Mouse (Mus musculus) embryo, embryonic 10 days (tissue): ENCODE results near the gene Slc46a2.

Source experiments
- DNase-seq: peaks from one replicate; pipeline ENCODE4 v3.0.0-alpha.2; 2015; ENCODE audit warnings: low spot score

The Slc46a2 gene

DNA sequence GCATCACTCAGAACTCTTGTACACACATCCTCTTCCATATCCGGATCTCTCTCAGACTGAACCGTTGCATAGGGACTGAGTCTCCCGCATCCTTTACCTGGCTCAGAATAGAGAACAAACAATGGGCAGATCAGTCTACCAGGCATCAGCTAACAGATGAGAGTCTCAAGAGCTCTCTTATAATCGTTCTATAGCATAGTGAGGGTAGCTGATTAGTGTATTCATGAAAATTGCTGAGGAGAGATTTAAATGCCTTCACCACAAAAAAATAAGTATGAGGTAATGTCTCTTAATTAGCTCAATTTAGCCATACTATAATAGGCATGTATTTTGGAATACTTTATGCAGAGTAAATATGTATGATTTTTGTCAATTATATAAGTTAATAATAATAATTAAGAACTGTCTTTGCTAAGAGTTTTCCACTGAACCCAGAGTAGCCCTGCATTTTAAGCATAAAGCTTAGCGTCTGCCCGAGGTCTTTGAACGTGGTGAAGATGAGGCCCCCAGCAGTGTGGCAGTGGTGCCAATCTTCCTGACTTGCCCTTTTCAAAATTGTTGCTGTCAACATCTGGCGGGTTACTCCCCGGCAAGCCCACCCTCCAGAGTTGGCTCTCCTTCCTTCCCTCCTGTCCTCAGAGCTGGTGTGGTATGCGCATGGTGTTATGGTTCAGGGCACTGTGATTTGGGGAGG, 23.0 kb downstream of the Slc46a2 start:
- no peak for DNase-seq

DNA sequence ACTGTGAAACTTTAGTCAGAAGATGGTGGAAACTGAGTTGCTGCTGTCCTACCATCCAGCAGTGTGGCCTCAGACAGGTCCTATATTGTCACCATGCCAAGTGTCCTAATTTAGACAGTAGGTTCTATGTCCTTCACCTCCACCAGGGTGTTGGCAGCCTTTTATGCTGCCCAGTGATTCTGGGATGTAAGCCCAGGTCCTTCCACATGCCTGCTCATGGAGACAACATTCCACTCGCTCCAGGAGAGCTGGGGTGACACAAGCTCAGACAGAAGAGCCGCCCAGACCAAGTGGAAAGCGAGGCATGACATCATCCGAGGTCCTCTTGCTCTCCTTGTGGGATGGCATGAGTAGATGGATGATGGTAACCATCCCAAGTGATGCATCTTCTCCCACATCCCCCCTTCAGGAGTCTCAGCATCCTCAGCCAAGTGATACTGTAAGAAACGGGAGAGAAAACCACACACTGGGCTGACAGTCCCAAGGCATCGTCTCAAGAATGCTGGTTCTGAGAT, 24.7 kb downstream of the Slc46a2 start:
- no peak for DNase-seq

DNA sequence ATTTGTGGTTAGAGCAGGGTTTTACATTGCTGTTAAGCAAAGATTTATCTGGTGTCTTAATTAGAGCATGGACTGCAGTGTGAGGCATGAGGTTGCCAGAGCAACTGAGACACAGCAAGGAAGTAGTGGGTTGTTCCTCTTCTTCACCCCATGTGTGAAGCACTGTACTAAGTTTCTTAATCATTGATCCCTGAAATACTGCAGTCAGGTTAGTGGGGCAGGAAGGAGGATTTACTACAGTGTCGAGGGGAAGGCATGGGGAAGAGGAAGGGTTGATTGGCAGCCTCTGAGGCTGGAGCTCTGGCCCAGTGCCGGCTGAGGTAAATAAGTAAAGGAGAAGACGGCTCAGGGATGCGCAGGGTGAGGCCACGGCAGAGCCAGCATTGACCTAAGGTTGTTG, 26.8 kb downstream of the Slc46a2 start:
- DNase-seq: no peak

DNA sequence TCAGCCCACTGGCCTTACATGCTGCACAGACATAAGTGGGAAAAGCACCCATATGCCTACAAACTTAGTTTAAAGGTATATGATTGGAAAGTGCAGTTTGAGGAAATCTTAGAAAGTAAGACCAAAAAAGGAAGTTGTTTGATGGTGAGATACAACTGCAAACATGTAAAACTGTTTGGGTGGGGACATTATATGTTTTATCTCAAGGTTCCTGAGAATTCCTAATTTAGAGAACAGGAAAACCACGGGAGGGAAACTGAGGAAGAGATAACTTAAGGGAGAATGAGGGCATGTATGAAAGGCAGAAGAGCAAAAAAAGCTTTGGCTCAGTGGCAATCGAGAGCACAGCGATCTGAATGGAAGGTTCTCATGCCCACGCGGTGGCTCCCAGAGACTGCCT, 27.8 kb downstream of the Slc46a2 start:
- no peak for DNase-seq

DNA sequence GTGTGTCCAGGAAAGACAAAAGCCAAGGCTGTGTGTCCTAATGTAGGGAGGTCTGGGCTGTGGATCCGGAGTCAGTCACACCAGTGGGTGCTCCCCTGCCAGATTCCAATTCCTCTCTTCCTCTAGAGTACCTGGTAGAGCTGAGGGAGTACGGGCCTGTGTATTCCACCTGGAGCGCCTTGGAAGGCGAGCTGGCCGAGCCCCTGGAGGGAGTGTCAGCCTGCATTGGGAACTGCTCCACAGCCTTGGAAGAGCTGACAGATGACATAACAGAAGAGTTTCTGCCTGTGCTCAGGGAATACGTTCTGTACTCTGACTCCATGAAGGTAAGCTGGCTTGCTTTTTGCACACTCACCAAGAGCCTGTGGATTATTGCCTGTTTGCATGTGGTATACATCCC, 28.6 kb downstream of the Slc46a2 start:
- DNase-seq: no peak

DNA sequence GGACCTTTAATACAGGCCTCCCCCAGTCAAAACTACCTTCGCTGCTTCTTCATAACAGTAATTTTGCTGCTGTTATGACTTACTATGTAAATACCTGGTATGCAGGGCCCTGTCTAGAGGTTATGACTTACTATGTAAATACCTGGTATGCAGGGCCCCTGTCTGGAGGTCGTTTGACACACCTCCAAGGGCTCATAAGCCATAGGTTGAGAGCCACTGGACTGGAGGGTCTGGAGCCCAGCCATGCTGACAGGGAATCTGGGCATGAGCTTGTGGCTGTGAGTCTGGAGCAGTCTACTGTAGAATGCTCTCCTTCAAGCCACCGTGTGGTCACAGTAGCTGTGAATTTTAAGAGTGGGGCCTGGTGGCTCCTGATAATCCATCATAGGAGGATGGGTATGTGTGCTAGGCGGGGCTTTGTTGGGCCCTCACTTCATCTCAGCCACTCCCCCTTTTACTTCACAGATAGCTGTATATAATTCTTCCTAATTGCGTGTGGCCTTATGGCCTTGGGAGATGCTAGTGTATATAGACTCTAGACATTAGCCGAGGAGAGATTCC, 30.6 kb downstream of the Slc46a2 start:
- no peak for DNase-seq

DNA sequence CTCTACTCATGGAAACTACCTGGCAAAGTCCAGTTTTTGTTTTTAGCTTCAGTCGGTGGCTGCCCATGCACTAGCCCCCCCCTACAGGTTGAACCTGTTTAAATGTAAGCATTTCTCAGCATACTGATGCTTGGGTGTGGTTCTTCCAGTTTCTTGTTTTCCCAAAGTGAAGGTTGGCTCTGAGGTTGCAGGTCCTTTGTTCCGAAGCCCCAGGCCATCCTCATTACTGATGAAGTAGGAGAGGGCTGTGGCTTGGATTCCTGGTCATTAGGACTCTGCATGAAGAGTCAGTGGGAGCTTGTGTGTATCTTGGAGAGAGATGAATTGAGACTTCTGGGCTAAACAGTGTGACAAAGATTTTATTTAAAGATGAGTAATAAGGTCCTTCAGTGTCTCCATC, 33.6 kb downstream of the Slc46a2 start:
- DNase-seq: no peak

DNA sequence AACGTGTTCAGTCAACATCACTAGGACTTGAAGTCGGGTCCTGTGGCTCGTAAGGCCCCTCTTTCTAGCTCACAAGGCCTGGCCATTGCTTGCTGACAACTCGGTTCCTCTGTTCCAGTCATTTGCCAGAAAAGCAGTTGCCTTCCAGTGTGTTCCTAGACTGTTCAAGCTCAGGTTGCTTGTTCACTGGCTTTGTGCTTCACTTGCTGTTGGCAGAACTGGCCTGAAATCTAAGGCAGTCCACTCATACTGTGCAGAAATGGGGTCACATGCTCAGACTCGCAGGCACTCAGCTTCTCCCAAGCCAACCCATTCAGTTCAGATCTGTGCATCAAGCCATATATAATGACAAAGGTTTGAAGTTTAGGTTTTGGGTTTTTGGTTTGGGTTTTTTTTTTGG, 34.1 kb downstream of the Slc46a2 start:
- no peak for DNase-seq

DNA sequence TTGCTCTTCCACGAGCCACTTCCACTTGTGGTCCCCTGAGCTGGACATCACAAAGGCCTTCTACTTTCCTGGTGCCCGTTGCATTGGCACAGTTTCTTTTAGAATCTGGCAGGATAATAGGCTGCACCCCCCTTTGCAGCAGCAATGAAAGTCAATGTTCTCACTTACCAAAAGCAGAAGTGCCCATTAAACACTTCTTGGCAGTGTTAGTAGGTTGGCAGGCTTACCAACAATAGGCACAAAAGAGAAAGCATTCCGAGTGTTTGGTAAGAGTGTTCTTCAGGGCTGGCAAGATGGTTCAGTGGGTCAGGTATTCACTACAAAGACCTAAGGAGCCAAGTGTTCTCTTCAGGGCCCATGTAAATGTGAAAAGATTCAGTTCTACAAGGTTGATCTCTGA, 35.4 kb downstream of the Slc46a2 start:
- no peak for DNase-seq

DNA sequence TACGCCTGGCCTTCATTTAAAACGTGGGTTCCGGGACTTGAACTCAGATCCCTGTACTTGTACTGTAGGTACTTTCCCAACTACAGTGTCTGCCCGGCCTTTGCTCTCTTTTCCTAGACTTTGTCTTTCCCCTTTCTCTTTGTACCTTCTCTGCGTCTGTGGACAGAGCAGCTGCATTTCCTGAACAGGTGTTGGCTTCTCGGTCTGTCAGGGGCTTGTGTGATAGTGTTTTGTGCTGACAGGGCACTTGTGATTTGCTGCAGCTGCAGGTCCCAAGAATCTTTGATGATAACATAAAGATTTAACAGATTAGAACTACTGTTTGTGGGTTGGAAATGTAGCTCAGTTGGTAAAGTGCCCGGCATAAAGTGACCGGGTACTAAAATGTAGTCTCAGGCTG, 36.3 kb downstream of the Slc46a2 start:
- DNase-seq: no peak

DNA sequence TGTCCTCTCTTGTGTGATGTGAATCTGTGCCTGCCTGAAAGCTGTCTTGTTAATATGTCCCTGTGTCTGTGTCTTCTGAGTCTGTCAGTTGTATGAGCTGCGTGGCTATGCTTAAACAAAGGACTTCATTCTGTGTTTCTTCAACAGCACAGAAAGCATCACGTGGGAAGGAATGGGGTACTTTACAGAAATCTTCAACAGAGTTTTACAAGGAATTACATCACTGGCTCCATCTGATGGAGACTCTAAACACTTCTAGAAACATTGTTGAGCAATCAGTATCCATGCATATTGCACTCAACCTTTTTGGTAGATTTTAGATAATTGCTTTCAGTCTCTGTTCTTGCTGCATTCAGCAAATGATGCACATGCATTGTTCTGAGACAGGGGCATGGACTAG, 37.8 kb downstream of the Slc46a2 start:
- DNase-seq: no peak

DNA sequence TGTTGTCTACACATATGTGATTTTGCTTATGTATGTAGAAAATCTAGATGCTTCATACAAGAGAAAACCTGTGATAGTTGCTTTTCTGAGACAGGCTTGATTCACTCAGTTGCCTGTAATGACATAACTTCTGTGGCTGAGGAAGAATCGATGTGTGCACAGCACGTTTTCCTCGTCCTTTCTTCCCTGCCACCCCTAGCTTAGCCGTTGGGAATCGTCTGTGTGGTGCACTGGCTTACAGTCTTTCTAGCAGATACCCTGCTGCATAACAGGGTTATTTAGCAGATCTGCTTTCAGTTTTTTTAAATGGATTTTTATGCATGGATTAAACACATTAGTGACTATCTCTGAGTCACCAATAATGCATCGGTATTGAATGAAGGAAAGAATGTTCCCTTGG, 38.3 kb downstream of the Slc46a2 start:
- no peak for DNase-seq

DNA sequence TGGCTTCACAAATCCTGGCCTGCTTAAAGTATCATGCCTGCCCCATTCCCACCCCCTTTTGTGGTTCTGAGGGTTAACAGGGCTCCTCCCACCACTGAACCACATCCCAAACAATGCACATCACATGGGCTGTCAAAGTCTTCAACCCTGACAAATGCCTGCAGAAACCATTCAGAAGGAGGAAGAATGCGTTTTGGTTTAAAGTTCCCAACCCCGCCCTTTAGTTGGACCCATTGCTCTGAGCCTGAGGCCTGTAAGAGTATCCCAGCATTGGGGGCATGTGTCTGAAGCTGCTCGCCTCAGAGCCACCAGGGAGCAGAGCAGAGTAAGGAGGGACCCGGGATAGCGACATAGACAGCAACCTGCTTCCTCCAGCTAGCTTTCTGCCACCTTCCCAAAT, 41.0 kb downstream of the Slc46a2 start:
- peak; percentile 16 for DNase-seq

DNA sequence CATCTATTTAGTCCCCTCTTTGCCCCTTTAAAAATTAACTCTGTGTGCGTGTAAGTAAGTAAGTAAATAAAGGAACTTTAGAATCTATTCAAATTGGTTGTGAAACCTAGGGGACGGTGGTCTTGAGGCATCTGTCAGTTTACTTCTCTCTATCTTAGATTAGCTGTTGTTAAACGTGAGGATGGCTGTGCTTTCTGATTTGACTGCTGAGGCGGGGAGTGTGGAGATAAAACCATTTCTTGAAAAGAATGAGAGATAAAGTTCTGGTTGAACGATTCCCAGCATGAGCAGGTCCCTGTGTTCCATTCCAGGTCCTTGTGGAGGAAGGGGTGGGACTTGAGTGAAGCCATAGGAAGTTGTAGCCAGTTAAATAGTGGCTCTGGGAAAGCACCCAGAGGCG, 41.6 kb downstream of the Slc46a2 start:
- no peak for DNase-seq

DNA sequence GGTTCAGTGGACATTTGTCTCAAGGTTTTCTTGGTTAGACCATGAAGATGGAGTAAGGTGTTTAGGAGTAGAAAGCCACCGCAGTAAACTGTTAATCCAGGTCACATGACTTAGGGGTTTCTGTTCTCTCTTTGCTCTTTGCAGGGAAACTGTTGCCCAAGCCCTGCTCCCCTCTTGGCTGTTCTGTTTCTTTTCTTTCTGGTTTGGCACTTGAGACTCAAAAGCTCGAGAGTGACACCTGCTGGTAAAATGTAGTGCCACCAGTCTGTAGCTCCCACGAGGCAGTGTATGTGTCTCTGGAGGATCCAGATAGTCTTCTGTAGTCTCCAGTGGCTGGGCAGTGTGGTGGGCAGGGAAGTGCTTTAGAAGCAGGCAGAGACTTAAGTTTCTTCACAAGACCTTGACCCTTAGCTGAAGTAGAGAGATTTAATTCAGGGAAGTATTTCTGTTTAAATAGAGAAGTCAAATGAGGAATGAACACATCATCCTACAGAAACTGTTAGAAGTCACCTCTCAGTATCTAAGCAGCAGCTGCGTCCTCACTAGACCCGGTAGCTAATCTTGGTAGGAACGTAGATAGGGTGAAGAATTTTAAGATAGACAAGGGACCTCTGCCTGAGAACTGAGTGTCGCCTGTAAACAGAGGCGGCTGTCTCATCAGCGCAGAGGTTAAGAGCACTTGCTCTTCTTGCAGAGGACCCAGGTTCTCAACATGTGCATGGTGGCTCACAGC, 43.8 kb downstream of the Slc46a2 start:
- DNase-seq: peak; percentile 80

DNA sequence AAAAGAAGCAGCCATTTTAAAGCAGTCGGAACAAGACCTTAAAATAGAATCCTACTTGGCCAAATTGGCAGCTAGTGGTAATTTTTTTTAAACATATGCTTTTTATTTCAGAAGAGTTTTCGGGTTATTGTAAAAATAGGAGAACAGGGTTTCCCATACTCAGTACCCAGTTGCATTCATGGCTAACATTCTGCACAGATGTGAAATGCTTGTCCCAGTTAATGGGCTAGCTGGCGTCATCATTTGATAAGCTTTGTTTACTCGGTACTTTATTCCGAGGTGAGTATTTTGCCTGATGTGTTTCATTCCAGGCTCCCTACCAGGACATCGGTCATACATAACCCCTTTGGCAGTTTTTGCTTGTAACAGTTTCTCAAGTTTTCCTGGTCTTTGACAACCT, 44.4 kb downstream of the Slc46a2 start:
- no peak for DNase-seq

DNA sequence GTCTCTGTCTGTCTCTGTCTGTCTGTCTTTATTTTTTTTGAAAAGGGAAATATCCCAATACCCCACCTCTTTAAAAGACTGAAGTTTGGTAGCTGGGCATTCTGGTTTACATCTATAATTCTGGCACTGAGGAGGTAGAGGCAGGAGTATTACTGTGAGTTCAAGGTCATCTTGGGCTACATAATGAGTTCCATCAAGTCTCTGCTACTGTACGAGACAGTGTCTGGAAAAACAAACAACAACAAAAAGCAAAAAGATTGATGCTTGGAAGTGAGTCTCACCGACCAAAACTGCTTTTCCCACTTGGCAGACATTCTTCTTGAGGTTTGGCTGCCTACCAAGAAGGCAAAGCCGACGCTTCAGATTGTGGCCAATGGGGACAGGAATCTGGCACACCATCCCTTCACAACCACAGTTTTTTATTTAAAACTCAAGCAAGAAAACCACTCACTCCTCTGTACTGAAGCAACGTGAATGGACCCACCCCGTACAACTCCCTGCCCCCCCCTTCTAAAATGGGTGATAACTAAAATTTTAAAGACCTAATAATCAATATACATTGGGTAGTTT, 45.3 kb downstream of the Slc46a2 start:
- DNase-seq: no peak

DNA sequence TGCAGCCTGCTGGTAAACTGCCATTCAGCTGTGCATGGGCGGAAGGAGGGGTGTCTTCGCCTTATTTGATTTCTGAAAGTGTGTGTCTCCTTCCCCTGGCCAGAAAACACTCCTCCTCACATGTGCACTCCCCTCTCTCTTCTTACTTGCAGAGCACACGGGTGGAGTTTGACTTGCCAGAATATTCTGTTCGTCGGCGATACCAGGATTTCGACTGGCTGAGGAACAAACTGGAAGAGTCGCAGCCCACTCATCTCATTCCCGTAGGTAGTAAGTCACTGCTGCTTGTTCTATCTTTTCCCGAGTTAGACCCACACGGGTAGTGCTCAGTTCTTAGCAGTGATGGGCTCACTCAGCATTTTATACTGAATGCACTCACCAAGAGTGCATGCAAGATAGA, 46.8 kb downstream of the Slc46a2 start:
- DNase-seq: no peak

DNA sequence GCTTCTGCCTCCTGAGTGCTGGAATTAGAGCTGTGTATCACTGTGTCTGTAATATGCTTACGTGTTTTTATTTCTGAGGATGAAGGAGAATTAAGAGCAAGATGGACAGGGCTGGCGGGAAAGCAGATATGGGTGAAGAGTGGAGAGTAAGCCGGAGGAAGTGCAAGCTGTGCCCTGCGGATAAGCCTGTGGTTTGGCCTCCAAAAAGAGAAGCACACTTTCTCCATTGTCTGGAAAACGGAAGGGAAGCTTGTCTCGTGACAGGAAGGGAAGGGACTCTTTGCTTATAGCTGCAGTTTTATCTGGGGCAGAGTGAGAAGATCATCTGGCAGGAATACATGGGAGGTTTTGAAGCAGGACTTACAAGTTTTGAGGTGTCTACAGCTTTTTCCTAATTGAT, 51.0 kb downstream of the Slc46a2 start:
- DNase-seq: no peak

DNA sequence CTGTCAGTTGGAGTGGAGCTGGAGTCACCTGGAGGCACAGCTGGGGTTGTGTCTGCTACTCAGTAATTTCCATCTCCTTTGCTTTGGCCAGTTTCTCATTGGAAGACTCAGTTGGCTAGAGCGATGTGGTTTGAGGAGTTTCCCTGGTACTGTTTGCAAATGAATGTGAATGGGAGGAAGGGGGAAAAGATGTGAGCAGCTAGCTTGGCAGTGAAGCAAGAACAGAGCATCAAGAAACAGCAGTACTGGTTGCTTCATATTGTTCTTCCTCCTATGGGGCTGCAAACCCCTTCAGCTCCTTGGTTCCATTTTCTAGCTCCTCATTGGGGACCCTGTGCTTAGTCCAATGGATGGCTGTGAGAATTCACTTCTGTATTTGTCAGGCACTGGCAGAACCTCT, 52.5 kb downstream of the Slc46a2 start:
- DNase-seq: no peak

DNA sequence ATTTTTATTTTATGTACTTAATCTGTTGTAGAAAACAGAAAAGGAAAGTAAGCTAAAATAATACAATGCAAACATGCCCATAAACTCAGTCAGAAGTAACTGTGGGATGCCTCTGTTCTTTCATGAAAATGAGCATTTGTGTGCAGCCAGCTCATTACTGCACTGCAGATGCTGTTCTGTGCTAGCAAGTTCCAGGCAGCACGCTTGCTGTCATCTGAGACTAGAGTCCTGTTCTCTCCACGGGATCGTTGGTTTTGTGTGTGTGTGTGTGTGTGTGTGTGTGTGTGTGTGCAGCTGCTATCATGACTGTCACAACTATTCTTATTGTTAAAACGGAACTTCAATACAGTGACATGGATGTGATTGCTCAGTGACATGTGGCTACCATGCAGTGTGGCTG, 53.0 kb downstream of the Slc46a2 start:
- no peak for DNase-seq

DNA sequence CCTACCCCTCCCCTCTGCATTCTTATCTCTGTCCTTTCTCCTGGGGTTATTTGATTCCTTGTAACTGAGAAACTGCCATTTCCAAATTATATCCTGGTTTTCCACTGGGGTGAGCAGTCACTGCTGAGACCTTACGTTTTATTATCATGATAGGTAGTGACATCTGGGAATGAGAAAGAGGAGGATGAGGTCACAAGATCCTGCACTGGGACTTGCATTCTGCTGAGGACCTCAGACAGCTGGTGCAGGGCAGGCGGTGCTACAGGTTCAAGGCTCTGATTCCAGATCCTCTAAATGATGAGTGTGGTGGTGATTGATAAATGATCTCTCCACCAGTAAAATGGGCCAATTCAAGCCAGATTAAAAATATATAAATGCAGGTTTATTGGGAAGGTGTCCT, 54.4 kb downstream of the Slc46a2 start:
- DNase-seq: no peak
